Mouse (Mus musculus) stomach, embryonic 16.5 days (tissue): ENCODE results near the gene Slc30a10. TPM values are rescaled to one million over a fixed set of nuclear protein-coding genes. Genes with fewer than 3 reads are reported as not detected.

Source experiments
- ATAC-seq: fragments of 200-750 bp; cut with Nextera tagmentation; 2 replicates; pipeline ENCODE4 v1.8.0; 2017; ENCODE audit warnings: moderate number of reproducible peaks, moderate TSS enrichment; ENCODE audit not compliant: insufficient read depth, low FRiP score
- H3K27ac ChIP-seq: fragments of 300-500 bp; sonication (generic); 2 replicates; pipeline ENCODE4 v1.5.1; 2014; ENCODE audit warnings: low read length
- H3K27me3 ChIP-seq: fragments of 300-500 bp; sonication (generic); 2 replicates; pipeline ENCODE4 v1.6.1; 2014; ENCODE audit warnings: low read length, control low read depth, mixed read lengths; ENCODE audit not compliant: control insufficient read depth, insufficient read depth
- H3K36me3 ChIP-seq: fragments of 300-500 bp; sonication (generic); 2 replicates; pipeline ENCODE4 v1.6.1; 2014; ENCODE audit warnings: low read length; ENCODE audit not compliant: control insufficient read depth, insufficient read depth
- H3K4me1 ChIP-seq: fragments of 300-500 bp; sonication (generic); 2 replicates; pipeline ENCODE4 v1.6.1; 2014; ENCODE audit warnings: low read length, control low read depth, mixed read lengths; ENCODE audit not compliant: control insufficient read depth, insufficient read depth
- H3K4me2 ChIP-seq: fragments of 300-500 bp; sonication (generic); 2 replicates; pipeline ENCODE4 v1.6.1; 2014; ENCODE audit warnings: low read depth, low read length, mixed read lengths
- H3K4me3 ChIP-seq: fragments of 300-500 bp; sonication (generic); replicated peaks from 2 replicates; pipeline ENCODE4 v1.5.1; 2014; ENCODE audit warnings: mild to moderate bottlenecking, low read length
- H3K9ac ChIP-seq: fragments of 300-500 bp; sonication (generic); 2 replicates; pipeline ENCODE4 v1.6.1; 2014; ENCODE audit warnings: low read length
- H3K9me3 ChIP-seq: fragments of 300-500 bp; sonication (generic); replicated peaks from 2 replicates; pipeline ENCODE4 v1.6.1; 2016; ENCODE audit warnings: low read length, control low read depth; ENCODE audit not compliant: control insufficient read depth
- WGBS: fragments of 180-500 bp; shearing (Covaris S2); extraction: QIAGEN DNeasy Blood & Tissue Kit; methylation state at CpG from one replicate; pipeline ENCODE4 v1.1.7; 2014; 5-methylcytosine and 5-hydroxymethylcytosine counted together
- polyA plus RNA-seq: library from polyadenylated mRNA; unstranded; fragments of >200 nt; fragmentation: Nextera tagmentation; extraction: Ambion mirVana; gene quantifications from 2 replicates; pipeline ENCODE4 v1.2.1, GENCODE M21; 2015

The Slc30a10 gene
- polyA plus RNA-seq: 1.3 and 1.4 TPM in 2 replicates

DNA sequence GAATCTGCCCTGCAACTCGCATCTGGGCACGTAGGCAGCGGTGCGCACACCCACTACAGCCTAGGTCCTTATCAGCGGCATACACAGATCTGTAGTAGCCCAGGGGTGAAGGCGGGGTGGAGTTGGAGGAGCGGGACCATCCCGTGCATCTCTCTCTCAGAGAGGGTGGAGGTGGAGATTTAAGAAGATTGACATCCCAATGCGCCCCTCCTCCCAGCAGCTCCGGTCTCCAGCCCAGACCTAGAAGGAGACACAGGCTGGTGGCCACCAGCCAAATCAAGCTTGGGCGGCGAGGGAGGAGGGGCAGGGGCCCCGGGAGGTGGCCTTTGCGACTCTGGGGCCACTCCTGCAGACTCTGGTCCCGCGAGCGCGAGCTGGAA lies at the start of gene Slc30a10:
Gene Slc30a10 (plus strand): TSS at position 274 of the 380 bp plus-strand sequence.
- H3K36me3 ChIP-seq: no peaks in the 10 kb centered on the region
- 4% methylated on average over 14 of the region's 18 CpGs for WGBS
- peak within 1 kb of the TSS; percentile 54 for H3K4me3 ChIP-seq
- H3K4me2 ChIP-seq: peak within 1 kb of the TSS; percentile 94
- peaks cover 40% of the 10 kb centered on the region for H3K27me3 ChIP-seq
- H3K9me3 ChIP-seq: no peaks in the 10 kb centered on the region
- H3K27ac ChIP-seq: no peak within 1 kb of the TSS
- peak within 1 kb of the TSS; percentile 60 for H3K9ac ChIP-seq
- peaks cover 9% of the 10 kb centered on the region; the same call in 1 of the 2 replicates for H3K4me1 ChIP-seq
- peak; percentile 82 for ATAC-seq

DNA sequence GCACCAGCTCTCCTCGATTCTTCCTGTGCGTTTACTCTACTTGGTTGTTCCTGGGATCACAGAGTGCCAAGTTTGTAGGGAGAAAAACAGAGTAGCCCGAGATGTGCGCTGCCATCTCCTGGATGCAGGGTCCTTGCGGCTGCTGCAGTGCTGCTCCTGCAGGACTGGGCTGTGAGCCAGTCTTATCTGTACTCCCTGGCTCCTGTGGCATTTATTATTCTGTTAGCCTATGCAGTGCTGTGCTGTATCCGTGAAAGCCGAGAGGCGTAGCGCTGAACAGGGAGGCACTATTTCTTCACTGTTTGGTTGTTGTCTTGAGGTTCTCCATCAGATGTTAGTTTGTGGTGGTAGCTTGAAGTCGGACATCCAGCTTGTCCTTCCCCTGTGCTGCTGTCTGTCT lies 48.7 kb upstream of the Slc30a10 start:
- Histone ChIP-seq H3K27ac (no peak overlapping the region), H3K4me2 (no peak overlapping the region), H3K36me3 (peaks cover 23% of the 10 kb centered on the region), H3K4me1 (no peaks in the 10 kb centered on the region), H3K4me3 (no peak overlapping the region), H3K9ac (no peak overlapping the region), H3K9me3 (no peaks in the 10 kb centered on the region), H3K27me3 (no peaks in the 10 kb centered on the region)
- WGBS: 90% methylated on average over 10 of the region's 10 CpGs
- ATAC-seq: no peak

DNA sequence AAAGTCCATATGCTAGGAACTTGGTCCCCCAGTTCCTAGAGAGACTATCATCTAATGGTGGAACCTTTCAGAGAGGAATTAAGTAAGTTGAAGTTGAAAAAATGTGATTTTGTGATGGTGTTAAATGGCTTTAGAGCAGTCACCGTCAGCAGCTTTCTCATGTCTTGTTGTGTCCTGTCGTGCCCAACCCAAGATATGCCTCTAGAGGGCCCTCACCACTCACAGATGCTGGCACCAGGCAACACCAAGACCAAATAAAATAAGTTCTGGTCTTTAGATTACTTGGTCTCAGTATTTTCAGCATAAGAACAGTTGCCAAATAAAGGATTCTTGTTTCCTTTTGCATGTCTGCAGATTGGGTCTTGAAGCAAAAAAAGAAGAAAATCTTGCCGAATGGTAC lies 44.8 kb upstream of the Slc30a10 start:
- H3K4me3 ChIP-seq: no peak overlapping the region
- H3K27me3 ChIP-seq: no peaks in the 10 kb centered on the region
- no peaks in the 10 kb centered on the region for H3K4me1 ChIP-seq
- H3K27ac ChIP-seq: no peak overlapping the region
- no peak overlapping the region for H3K4me2 ChIP-seq
- no peaks in the 10 kb centered on the region for H3K9me3 ChIP-seq
- H3K36me3 ChIP-seq: peaks cover 34% of the 10 kb centered on the region
- no peak overlapping the region for H3K9ac ChIP-seq
- ATAC-seq: no peak
- 79% methylated on average over 3 of the region's 3 CpGs for WGBS

DNA sequence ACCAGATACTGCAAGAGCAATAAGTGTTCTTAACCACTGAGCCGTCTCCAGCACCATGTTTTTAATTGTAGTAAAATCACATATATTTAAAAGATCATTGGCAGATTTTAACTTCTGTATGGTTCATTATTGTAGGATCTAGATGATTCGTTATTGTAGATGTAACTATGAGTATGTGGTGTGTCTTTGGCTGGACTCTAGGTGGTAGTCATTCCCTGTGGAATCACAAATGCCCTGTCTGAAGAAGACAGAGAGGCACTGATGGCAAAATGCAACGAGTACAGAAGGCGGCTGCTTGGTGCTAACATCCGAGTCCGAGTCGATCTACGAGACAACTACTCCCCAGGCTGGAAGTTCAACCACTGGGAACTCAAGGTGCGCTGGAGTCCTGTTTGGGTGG lies 36.6 kb upstream of the Slc30a10 start:
- no peaks in the 10 kb centered on the region for H3K9me3 ChIP-seq
- WGBS: 88% methylated on average over 9 of the region's 9 CpGs

DNA sequence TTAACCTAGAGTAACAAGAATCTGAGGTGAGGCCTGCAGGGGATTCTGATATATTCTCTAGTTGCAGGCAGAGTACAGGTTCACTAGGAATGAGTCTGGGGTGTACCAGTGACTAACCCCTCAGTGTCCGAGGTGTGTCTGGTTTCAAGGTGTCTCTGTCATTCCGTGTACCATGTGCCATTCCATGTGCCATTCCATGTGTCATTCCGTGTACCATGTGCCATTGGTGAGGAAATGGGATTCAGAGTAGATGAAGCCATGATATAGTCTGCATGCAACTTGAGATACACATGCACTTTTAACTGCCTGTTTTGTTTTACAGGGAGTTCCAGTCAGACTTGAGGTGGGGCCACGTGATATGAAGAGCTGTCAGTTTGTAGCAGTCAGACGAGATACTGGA lies 34.8 kb upstream of the Slc30a10 start:
- Histone ChIP-seq H3K27ac (no peak overlapping the region), H3K4me2 (no peak overlapping the region), H3K27me3 (no peaks in the 10 kb centered on the region), H3K9me3 (no peaks in the 10 kb centered on the region), H3K36me3 (peaks cover 30% of the 10 kb centered on the region), H3K9ac (no peak overlapping the region), H3K4me3 (no peak overlapping the region), H3K4me1 (no peaks in the 10 kb centered on the region)
- ATAC-seq: no peak
- 84% methylated on average over 5 of the region's 5 CpGs for WGBS

More for the DNA sequence above, 36.6 kb upstream of the Slc30a10 start:
- Histone ChIP-seq H3K4me1 (no peaks in the 10 kb centered on the region), H3K27me3 (no peaks in the 10 kb centered on the region), H3K4me3 (no peak overlapping the region), H3K36me3 (peaks cover 30% of the 10 kb centered on the region), H3K4me2 (no peak overlapping the region), H3K27ac (no peak overlapping the region), H3K9ac (no peak overlapping the region)
- no peak for ATAC-seq

DNA sequence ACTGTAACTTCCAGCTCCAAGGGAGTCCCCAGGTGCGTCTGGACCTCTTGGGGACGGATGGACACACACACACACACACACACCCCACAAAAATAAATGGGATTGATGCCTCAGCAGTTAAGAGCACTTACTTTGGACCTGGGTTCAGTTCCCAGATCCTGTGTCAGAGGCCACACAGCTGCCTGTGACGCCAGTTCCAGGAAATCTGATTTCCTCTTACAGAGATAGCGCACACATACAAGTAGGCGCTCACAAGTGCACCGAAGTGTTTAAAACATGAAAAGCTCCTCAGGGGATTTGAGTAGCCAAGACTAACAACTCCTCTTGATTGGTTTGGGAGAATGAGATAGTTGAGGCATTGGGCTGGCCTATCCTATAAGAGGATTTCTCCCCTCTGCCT lies 33.9 kb upstream of the Slc30a10 start:
- Histone ChIP-seq H3K27me3 (no peaks in the 10 kb centered on the region), H3K4me2 (no peak overlapping the region), H3K4me1 (no peaks in the 10 kb centered on the region), H3K36me3 (peaks cover 34% of the 10 kb centered on the region), H3K27ac (no peak overlapping the region), H3K9me3 (no peaks in the 10 kb centered on the region), H3K4me3 (no peak overlapping the region), H3K9ac (no peak overlapping the region)
- ATAC-seq: no peak
- WGBS: 91% methylated on average over 6 of the region's 6 CpGs

DNA sequence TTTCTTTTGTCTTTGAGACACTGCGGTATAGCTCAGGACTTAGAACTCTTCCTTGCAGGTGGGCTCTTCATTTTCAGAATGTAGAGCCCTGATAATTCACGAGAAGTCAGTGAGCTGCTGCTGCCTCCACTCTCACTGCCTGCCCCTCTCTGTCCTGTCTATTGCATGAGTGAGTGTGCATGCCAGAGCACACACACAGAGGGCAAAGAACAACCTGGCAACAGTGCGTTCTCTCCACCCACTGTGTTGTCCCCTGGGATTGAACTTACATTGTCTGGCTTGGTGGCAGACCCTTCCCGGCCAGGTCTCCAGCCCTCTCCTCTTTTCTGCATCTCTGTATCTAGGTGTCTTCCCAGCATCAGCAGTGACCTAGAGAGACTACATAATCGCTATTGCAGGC lies 28.1 kb upstream of the Slc30a10 start:
- ATAC-seq: no peak
- no peaks in the 10 kb centered on the region for H3K27me3 ChIP-seq
- H3K4me3 ChIP-seq: no peak overlapping the region
- 87% methylated on average over 5 of the region's 5 CpGs for WGBS
- no peak overlapping the region for H3K4me2 ChIP-seq
- no peak overlapping the region for H3K9ac ChIP-seq
- no peaks in the 10 kb centered on the region for H3K9me3 ChIP-seq
- no peaks in the 10 kb centered on the region for H3K4me1 ChIP-seq
- H3K27ac ChIP-seq: no peak overlapping the region
- H3K36me3 ChIP-seq: peaks cover 21% of the 10 kb centered on the region; the same call in 1 of the 2 replicates

DNA sequence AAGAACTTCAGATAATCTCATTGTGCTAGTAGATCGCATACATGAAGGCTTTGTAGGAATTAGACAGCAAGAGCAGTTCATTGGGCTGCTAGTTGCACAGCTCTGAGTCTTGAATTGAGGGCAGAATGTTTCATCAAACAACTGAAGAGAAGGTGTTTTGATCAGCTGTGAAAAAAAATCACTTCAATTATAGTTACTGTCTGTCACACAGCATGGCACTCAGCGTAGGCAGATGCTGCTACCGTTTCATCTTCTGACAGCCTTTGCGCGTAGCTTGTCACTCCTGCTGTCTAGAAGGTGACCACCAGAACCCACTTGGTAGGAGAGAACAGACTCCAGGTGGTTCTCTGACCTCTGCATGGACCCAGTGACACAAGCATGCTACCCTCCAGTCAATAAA lies 24.2 kb upstream of the Slc30a10 start:
- Histone ChIP-seq H3K36me3 (peaks cover 13% of the 10 kb centered on the region; the same call in 1 of the 2 replicates), H3K9me3 (no peaks in the 10 kb centered on the region), H3K4me2 (no peak overlapping the region), H3K27ac (no peak overlapping the region), H3K4me1 (no peaks in the 10 kb centered on the region), H3K4me3 (no peak overlapping the region), H3K9ac (no peak overlapping the region), H3K27me3 (no peaks in the 10 kb centered on the region)
- ATAC-seq: no peak
- WGBS: 97% methylated on average over 5 of the region's 5 CpGs

DNA sequence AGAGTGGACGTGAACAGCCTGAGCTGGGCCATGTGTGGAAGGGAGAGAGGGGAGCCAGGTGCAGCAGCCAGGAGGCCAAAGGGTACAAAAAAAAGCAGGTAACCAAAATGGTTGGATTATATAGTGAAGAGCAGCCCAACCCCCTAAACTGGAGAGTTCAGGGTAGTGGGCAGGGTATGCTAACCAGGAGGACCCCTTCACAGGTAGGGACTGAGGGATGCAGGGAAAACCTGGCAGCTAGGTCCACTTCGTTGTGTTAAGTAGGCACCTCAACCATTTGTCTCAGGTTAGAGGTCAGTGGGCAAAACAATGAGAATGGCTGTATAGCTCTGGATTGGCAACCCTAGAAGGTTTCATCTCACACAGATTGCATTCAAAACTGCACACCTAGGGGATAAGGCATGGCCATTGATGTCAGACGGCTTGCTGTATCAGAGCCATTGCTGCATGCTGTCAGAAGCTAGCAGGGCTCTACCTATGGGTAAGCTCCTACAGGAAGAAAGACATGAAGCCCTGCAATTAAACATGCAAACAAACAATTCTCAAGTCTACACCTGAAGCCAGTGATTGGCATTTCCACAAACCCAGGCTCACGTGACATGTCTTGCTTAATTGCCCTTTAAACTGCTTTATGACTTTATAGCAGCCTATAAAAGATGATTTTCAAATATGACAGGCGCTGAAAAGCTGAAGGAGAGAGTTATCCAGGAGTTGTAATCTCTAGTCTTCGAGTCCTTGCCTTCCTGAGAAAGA lies 23.2 kb upstream of the Slc30a10 start:
- H3K4me3 ChIP-seq: no peak overlapping the region
- 81% methylated on average over 6 of the region's 6 CpGs for WGBS
- no peak overlapping the region for H3K27ac ChIP-seq
- no peaks in the 10 kb centered on the region for H3K4me1 ChIP-seq
- no peak overlapping the region for H3K4me2 ChIP-seq
- H3K36me3 ChIP-seq: peaks cover 10% of the 10 kb centered on the region; the same call in 1 of the 2 replicates
- no peak for ATAC-seq
- no peaks in the 10 kb centered on the region for H3K27me3 ChIP-seq
- H3K9me3 ChIP-seq: no peaks in the 10 kb centered on the region
- no peak overlapping the region for H3K9ac ChIP-seq
